Mouse (Mus musculus): ENCODE data around the gene 4930432M17Rik.

GRCm38 (mm10) chr3:121646364-121647048 lies 24.1 kb upstream of the 4930432M17Rik start:
- no peak for TF ChIP-seq EP300 (IDR thresholded peaks at IDR 0.05; ENCODE audit: low read depth)
- no peak for TF ChIP-seq CTCF (IDR thresholded peaks at IDR 0.05; ENCODE audit: low read depth)
